Mouse (Mus musculus): ENCODE data around the gene L1cam.

L1cam gene

GRCm38 (mm10) chrX:73875881-73876280, 20.0 kb downstream of the L1cam start:
- no peak for DNase-seq

GRCm38 (mm10) chrX:73871956-73872355, 23.9 kb downstream of the L1cam start:
- no peak for DNase-seq

- DNase-seq = no peak
Measured at GRCm38 (mm10) chrX:73871474-73871873, 24.4 kb downstream of the L1cam start.

GRCm38 (mm10) chrX:73869334-73869733, 26.6 kb downstream of the L1cam start:
- DNase-seq = peak; percentile 34

GRCm38 (mm10) chrX:73867852-73868251, 28.1 kb downstream of the L1cam start:
- DNase-seq = peak; percentile 28

GRCm38 (mm10) chrX:73867256-73867655, 28.6 kb downstream of the L1cam start:
- peak; percentile 73 for DNase-seq

- DNase-seq = peak; percentile 71
Measured at GRCm38 (mm10) chrX:73864692-73865091, 31.2 kb downstream of the L1cam start.

GRCm38 (mm10) chrX:73855087-73855408, 40.9 kb downstream of the L1cam start:
- DNase-seq = no peak

- no peak for DNase-seq
Measured at GRCm38 (mm10) chrX:73854326-73855086, 41.4 kb downstream of the L1cam start.

- no peak for DNase-seq
Measured at GRCm38 (mm10) chrX:73836691-73837090, 59.2 kb downstream of the L1cam start.

- no peak for DNase-seq
Measured at GRCm38 (mm10) chrX:73835731-73836130, 60.2 kb downstream of the L1cam start.

- DNase-seq = peak; percentile 83
Measured at GRCm38 (mm10) chrX:73824185-73825151, 71.4 kb downstream of the L1cam start, which contains the start of gene Pdzd4. Pdzd4 (minus strand) TSS chrX:73824969.

- DNase-seq = peak; percentile 4
Measured at GRCm38 (mm10) chrX:73823747-73824146, 72.2 kb downstream of the L1cam start.

- DNase-seq = no peak
Measured at GRCm38 (mm10) chrX:73816596-73817314, 79.2 kb downstream of the L1cam start.

GRCm38 (mm10) chrX:73815072-73815471, 80.8 kb downstream of the L1cam start:
- DNase-seq = peak; percentile 54

GRCm38 (mm10) chrX:73805814-73806213, 90.1 kb downstream of the L1cam start:
- no peak for DNase-seq
